Mouse (Mus musculus): ENCODE measurements around the gene Zfp143.
"Not testable (repeated sequence)": the region's sequence is repeated elsewhere in the genome, so short reads cannot be mapped to it uniquely, and the experiment has no call there.

The Zfp143 gene

DNA sequence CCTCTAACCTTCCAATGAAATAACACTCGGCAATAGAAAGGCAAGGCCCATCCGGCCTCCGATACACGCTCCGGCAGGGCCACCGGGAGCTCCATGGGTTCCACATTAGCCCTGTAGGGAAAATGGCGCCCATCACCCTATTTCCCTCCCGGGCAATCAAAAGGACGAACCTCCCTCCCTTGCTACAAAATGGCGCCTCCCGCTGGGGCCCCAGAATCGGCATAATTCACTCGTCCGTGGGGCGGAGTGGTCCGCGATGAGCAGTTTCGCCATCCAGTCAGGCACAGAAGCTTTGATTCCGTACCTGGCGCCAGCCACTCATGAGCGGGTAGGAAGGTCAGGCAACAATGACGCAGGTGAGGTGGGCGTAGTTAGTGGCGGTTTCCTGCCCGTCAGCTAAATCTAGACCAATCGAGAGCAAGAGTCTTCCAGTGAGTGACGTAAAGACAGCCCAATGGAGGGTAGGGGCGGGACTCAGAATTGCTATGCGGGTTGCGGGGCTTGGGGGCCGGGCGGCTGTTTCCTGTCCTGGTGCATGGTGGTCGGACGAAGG is at the start of gene Zfp143:
Gene Zfp143, plus strand, starts transcription at position 19 of the 553 bp plus-strand sequence.
- DNase-seq = peak; percentile 100

- no peak for DNase-seq
Observed at GRCm38 (mm10) chr7:110011417-110011816, 49.6 kb upstream of the Zfp143 start.

GRCm38 (mm10) chr7:110014272-110014671 is 46.7 kb upstream of the Zfp143 start:
- DNase-seq = no peak

DNA sequence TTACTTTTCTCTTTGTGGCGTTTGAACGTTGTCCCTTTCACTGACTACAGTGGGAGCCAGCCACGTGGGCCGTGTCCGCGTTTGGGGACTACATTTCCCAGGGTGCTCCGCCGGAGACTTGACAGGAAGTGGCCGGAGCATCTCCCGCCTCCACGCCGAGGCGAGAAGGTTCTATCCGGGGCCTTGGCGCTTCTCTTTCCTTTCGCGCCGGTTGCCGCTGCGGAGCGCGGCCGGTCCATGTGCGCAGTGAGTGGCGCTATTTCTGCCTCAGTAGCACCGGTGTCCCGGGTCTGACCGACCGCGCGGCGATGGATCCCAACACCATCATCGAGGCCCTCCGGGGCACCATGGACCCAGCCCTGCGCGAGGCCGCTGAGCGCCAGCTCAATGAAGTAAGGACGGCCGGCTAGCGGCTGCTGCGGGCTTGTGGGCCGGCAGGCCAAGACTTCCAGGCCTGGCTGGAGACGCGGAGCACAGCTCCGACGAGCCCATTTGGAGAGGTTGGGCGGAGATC is 42.8 kb upstream of the Zfp143 start, which contains the start of gene Ipo7:
Gene Ipo7, plus strand, starts transcription at position 158 of the 514 bp plus-strand sequence.
- DNase-seq = peak; percentile 92

- peak; percentile 60 for DNase-seq
Observed at GRCm38 (mm10) chr7:110018631-110019482, 42.2 kb upstream of the Zfp143 start.

GRCm38 (mm10) chr7:110023553-110023952 is 37.5 kb upstream of the Zfp143 start:
- DNase-seq = no peak

DNA sequence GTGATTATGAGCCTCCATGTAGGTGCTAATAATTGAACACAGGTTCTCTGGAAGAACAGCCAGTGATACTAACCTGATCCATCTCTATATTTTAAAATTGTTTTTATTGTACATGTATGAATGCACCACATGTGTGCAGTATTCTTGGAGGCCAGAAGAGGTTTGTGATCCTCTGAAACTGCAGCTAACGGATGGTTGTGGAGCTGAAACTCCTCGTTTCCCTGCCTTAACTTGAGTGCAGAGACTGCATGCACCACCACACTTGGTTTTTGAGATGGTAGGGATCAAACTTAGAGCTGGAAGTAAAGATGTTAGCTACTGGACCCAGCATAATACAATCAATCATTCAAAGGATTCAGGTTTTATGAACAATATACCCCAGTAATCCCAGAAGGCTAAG is 34.4 kb upstream of the Zfp143 start:
- no peak for DNase-seq

- no peak for DNase-seq
Observed at GRCm38 (mm10) chr7:110028826-110029225, 32.2 kb upstream of the Zfp143 start.

- no peak for DNase-seq
Observed at GRCm38 (mm10) chr7:110030342-110030741, 30.7 kb upstream of the Zfp143 start.

DNA sequence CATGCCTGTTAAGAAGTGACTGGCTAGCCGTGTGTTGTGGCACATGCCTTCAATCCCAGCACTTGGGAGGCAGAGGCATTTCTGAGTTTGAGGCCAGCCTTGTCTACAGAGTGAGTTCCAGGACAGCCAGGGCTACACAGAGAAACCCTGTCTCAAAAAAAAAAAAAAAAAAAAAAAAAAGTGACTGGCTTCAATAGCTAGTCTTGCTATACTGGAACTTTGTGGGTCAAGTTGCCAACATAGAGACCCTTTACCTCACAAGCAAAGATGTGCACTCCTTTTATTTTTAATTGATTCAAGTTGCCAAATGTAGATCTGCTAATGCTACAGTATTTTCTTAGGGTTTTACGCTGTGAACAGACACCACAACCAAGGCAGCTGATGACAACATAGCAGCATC is 3.3 kb upstream of the Zfp143 start:
- DNase-seq = not testable (repeated sequence)

- no peak for DNase-seq
Observed at GRCm38 (mm10) chr7:110059092-110059785, 1.8 kb upstream of the Zfp143 start.

DNA sequence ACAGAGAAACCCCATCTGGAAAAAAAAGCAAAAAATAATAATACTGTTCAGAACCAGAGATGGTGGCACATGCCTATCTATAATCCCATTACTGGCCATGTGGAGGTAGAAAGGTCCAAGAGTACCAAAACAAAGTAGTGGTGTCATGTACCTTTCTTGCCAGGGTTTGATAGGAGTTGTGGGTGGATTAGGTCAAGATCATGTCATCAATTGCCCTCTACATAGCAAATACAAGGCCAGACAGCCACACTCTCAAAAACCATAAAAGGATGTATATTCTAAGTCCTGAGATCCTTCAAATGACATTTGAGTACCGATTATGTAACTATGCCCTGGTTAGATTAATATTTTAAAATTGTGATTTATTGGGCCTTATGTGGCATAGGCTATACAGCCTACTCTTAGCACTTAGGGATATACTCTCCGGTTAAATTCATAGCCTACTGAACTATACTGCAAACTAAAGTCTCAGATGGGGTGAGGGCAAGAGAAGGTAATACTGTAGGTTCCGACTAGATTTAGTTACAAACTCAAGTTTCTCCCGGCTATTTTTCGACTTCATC is 830 bp upstream of the Zfp143 start:
- no peak for DNase-seq

GRCm38 (mm10) chr7:110060669-110061198 is 283 bp upstream of the Zfp143 start:
- no peak for DNase-seq

GRCm38 (mm10) chr7:110061752-110062273 is 796 bp downstream of the Zfp143 start:
- DNase-seq = peak; percentile 93

- DNase-seq = no peak
Observed at GRCm38 (mm10) chr7:110063731-110064130, 2.7 kb downstream of the Zfp143 start.

DNA sequence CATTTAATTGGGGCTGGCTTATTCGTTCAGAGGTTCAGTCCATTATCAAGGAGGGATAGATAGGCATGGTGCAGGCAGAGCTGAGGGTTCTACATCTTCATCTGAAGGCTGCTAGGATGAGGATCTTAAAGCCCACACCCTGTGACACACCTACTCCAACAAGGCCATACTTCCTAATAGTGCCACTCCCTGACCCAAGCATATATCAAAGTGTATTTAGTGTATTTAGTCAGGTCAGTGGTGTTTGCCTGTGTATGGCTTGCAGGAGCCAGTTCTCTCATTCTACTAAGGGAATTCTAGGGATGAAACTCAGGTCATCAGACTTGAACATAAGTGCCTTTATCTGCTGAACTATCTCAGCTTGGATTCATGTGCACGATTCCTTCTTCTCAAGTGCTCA is 8.1 kb downstream of the Zfp143 start:
- DNase-seq = no peak

GRCm38 (mm10) chr7:110078168-110078567 is 17.2 kb downstream of the Zfp143 start:
- no peak for DNase-seq

GRCm38 (mm10) chr7:110083386-110084165 is 22.6 kb downstream of the Zfp143 start:
- no peak for DNase-seq

DNA sequence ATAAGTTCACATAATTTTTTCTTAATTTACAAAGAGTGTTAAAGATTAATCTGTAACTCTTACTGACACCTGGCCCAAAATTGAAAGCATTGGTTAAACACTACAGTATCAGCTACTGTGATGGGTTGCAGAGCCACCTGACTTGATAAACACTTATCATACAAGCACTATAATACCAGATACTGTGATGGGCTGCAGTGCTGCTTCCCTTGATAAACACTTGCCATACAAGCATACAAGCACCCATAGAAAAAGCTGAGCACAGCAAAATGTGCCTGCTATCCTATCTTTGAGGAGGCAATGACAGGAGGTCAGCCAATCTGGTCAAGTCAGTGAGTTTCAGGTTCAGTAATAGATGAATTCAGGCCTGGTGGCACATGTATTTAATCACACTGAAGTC is 24.2 kb downstream of the Zfp143 start:
- no peak for DNase-seq

DNA sequence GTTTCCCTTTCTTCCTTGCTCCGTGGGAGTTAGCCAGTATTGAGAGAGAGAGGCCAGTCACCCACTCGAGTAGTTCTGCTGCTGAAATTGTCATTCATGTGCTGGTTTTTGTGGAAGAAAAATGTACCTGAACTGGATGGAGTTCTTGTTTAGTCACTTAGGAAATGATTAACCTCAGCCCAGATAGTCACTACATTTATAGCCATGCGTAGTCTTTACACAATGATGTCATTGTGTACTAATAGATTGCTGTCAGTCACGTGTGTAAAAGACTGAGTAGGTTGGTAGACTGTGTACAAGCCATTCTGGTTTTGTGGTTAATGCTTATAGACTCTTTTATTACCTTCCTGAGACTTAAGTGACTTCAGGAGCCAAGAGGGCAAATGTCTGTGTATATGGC is 26.9 kb downstream of the Zfp143 start:
- DNase-seq = no peak

GRCm38 (mm10) chr7:110091670-110092069 is 30.7 kb downstream of the Zfp143 start:
- no peak for DNase-seq

GRCm38 (mm10) chr7:110096332-110096731 is 35.3 kb downstream of the Zfp143 start:
- no peak for DNase-seq

All from kidney, adult 11 months (tissue).